Mouse (Mus musculus) megakaryocyte, adult 5-6 weeks (primary cell): ENCODE data around the gene Gm45213. TPM values are rescaled to one million over a fixed set of nuclear protein-coding genes. Genes with fewer than 3 reads are reported as not detected.

Source experiments
- ATAC-seq: 2 replicates; pipeline ENCODE4 v1.8.0; 2016; ENCODE audit warnings: mild to moderate bottlenecking, inconsistent platforms; ENCODE audit not compliant: poor library complexity, severe bottlenecking
- total RNA-seq, 2 experiments: library from RNA; stranded (forward) in 1 of 2; stranded (reverse) in 1 of 2; fragments of 153-499, 151-499 nt in 1 of 2; fragments of 221-1000, 200-1000 nt in 1 of 2; gene quantifications; 2 replicates each; pipeline versions ENCODE4 v1.2.3 to v1.2.4; 2015 to 2017

The Gm45213 gene
- total RNA-seq, 2 experiments from 2014 or later, result not detected

DNA sequence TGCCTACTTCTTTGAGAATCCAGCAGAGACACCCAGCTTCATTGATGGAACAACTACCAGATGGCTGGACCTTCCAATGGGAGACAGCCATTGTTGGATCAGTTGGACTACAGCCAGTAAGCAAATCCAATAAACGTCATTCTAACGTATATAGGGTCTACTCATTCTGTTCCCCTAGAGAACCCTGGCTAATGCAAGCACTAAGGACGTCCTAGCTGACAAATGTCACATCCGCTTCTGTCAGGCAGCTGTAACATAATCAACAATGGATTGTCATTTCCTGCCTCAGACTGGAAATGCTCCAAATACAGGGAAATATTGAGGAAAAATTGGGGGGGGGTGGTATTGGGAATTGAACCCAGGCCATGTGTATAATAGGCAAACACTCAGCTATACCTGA, 62.4 kb downstream of the Gm45213 start:
- no peak for ATAC-seq

DNA sequence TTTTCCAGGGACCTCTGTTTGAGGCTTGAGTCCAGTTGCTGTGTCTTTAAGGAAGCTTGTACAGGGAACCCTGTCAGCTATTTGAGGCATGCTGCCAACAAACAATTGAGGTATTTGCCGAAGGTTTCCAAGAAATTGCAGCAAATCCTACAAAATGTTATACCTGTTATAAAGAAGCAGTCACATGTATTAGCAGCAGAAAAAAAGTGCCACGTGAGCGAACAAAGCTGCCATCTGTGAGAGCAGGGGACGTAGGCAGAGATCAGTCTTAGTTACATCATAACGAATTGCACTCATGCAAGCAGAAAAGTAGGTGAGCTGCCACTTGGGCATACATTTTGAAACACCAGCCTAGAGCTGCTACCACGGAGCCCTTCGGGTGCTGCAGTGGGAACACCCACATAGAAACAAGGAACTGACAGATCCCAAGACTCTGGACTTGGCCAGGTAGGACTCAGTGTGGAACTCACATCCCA, 63.2 kb downstream of the Gm45213 start:
- no peak for ATAC-seq

GRCm38 (mm10) chr7:66107206-66107605, 63.8 kb downstream of the Gm45213 start:
- ATAC-seq, result no peak

- no peak for ATAC-seq
These were observed 64.5 kb downstream of the Gm45213 start for GRCm38 (mm10) chr7:66107930-66108329.

GRCm38 (mm10) chr7:66108961-66109854, 65.8 kb downstream of the Gm45213 start, which contains the start of gene Chsy1:
Gene Chsy1, plus strand, starts transcription at chr7:66109515.
- ATAC-seq, result peak; percentile 74

DNA sequence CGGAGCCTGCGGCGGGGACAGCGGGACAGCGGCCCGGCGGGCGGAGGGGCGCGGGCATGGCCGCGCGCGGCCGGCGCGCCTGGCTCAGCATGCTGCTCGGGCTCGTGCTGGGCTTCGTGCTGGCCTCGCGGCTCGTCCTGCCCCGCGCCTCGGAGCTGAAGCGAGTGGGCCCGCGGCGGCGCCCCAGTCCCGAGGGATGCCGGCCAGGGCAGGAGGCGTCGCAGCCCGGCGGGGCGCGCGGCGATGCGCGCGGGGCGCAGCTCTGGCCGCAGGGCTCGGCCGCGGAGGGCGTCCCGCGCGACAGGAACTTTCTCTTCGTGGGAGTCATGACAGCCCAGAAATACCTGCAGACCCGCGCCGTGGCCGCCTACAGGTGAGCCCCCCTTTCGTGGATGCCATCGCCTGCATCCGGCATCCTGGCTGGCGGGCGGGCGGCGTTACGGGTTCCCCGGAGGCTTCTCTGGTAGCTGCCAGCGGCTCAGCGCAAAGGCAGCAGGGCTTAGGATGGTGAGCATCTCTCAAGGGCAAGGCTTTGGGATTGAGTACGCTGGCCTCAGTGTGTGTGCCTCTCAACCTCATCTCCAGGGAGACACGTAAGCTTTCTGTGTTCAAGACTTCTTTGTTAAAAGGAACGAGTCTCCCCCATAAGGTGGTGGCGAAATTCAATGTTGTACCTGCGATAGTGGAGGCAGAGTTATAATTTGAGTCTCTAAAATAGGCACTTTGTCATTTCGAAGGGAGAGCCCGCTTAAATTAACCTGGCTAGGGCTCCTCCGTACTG, 66.6 kb downstream of the Gm45213 start:
- 0 out of 2 replicates have a peak, but pooled peaks have one; percentile 3 for ATAC-seq

- ATAC-seq, result peak; percentile 28; the same call in 1 of the 2 replicates
These were observed 67.3 kb downstream of the Gm45213 start for GRCm38 (mm10) chr7:66110636-66111112.

GRCm38 (mm10) chr7:66111211-66111610, 67.8 kb downstream of the Gm45213 start:
- ATAC-seq, result no peak

Other genes with a start within 250 kb of the Gm45213 start
- not detected in 2 replicates for gene Pcsk6, start 181.9 kb upstream of the Gm45213 start, total RNA-seq (2015)
- gene Pcsk6, start 181.9 kb upstream of the Gm45213 start, total RNA-seq (2017), result not detected in 2 replicates
- gene Snrpa1, start 15.4 kb downstream of the Gm45213 start, total RNA-seq (2015), result 53.8 and 59.6 TPM in 2 replicates
- 61.4 and 76.3 TPM in 2 replicates for gene Snrpa1, start 15.4 kb downstream of the Gm45213 start, total RNA-seq (2017)
- 113 and 122 TPM in 2 replicates for gene Selenos, start 36.0 kb downstream of the Gm45213 start, total RNA-seq (2015)
- gene Selenos, start 36.0 kb downstream of the Gm45213 start, total RNA-seq (2017), result 74.8 and 84.5 TPM in 2 replicates
- gene Chsy1, start 65.9 kb downstream of the Gm45213 start, total RNA-seq (2015), result 18.2 and 21.2 TPM in 2 replicates
- 37.1 and 37.6 TPM in 2 replicates for gene Chsy1, start 65.9 kb downstream of the Gm45213 start, total RNA-seq (2017)